Mouse (Mus musculus): ENCODE measurements around the gene Cacng2. TPM values are rescaled to one million over a fixed set of nuclear protein-coding genes. Genes with fewer than 3 reads are reported as not detected.
A peak's percentile ranks its signal among the peaks of the same experiment; 100 is the strongest.

Gene Cacng2
- polyA plus RNA-seq, 1 experiment from 2014 or later, result not detected

GRCm38 (mm10) chr15:77983391-77983790 is 136.4 kb downstream of the Cacng2 start:
- H3K36me3 ChIP-seq (ENCODE audit: insufficient read depth, low read length), result no peaks in the 10 kb centered on the region
- no peaks in the 10 kb centered on the region for H3K4me1 ChIP-seq (ENCODE audit: insufficient read depth, low read length)
- WGBS, result 22% methylated on average over 3 of the region's 3 CpGs
- H3K9me3 ChIP-seq (ENCODE audit: low read length), result no peaks in the 10 kb centered on the region
- ATAC-seq (ENCODE audit: low FRiP score, low TSS enrichment), result no peak
- no peak overlapping the region for H3K27ac ChIP-seq (ENCODE audit: low read length)
- peaks cover 3% of the 10 kb centered on the region; the same call in 1 of the 2 replicates for H3K27me3 ChIP-seq (ENCODE audit: insufficient read depth, low read length)
- no peak overlapping the region for H3K4me3 ChIP-seq (ENCODE audit: low read length)
- no peak overlapping the region for H3K4me2 ChIP-seq (replicated peaks; ENCODE audit: low read depth, low read length)
- H3K9ac ChIP-seq (replicated peaks; ENCODE audit: low read length), result no peak overlapping the region

- Histone ChIP-seq H3K27me3 (ENCODE audit: insufficient read depth, low read length) (peaks cover 3% of the 10 kb centered on the region; the same call in 1 of the 2 replicates), H3K9me3 (ENCODE audit: low read length) (no peaks in the 10 kb centered on the region), H3K27ac (ENCODE audit: low read length) (no peak overlapping the region), H3K9ac (replicated peaks; ENCODE audit: low read length) (no peak overlapping the region), H3K4me1 (ENCODE audit: insufficient read depth, low read length) (no peaks in the 10 kb centered on the region), H3K4me2 (replicated peaks; ENCODE audit: low read depth, low read length) (no peak overlapping the region), H3K36me3 (ENCODE audit: insufficient read depth, low read length) (no peaks in the 10 kb centered on the region), H3K4me3 (ENCODE audit: low read length) (no peak overlapping the region)
- no peak for ATAC-seq (ENCODE audit: low FRiP score, low TSS enrichment)
- WGBS, result 28% methylated on average over 18 of the region's 18 CpGs
Observed at GRCm38 (mm10) chr15:77982195-77982939, 137.5 kb downstream of the Cacng2 start.

GRCm38 (mm10) chr15:77981181-77981680 is 138.6 kb downstream of the Cacng2 start:
- no peaks in the 10 kb centered on the region for H3K36me3 ChIP-seq (ENCODE audit: insufficient read depth, low read length)
- no peak overlapping the region for H3K27ac ChIP-seq (ENCODE audit: low read length)
- H3K9me3 ChIP-seq (ENCODE audit: low read length), result no peaks in the 10 kb centered on the region
- no peak overlapping the region for H3K4me2 ChIP-seq (replicated peaks; ENCODE audit: low read depth, low read length)
- ATAC-seq (ENCODE audit: low FRiP score, low TSS enrichment), result no peak
- H3K4me1 ChIP-seq (ENCODE audit: insufficient read depth, low read length), result no peaks in the 10 kb centered on the region
- peaks cover 3% of the 10 kb centered on the region; the same call in 1 of the 2 replicates for H3K27me3 ChIP-seq (ENCODE audit: insufficient read depth, low read length)
- H3K9ac ChIP-seq (replicated peaks; ENCODE audit: low read length), result no peak overlapping the region
- no peak overlapping the region for H3K4me3 ChIP-seq (ENCODE audit: low read length)
- 56% methylated on average over 5 of the region's 5 CpGs for WGBS

GRCm38 (mm10) chr15:77979427-77979865 is 140.4 kb downstream of the Cacng2 start:
- Histone ChIP-seq H3K4me1 (ENCODE audit: insufficient read depth, low read length) (no peaks in the 10 kb centered on the region), H3K4me3 (ENCODE audit: low read length) (no peak overlapping the region), H3K27me3 (ENCODE audit: insufficient read depth, low read length) (peaks cover 2% of the 10 kb centered on the region; the same call in 1 of the 2 replicates), H3K36me3 (ENCODE audit: insufficient read depth, low read length) (no peaks in the 10 kb centered on the region), H3K4me2 (replicated peaks; ENCODE audit: low read depth, low read length) (no peak overlapping the region), H3K9ac (replicated peaks; ENCODE audit: low read length) (no peak overlapping the region), H3K27ac (ENCODE audit: low read length) (no peak overlapping the region), H3K9me3 (ENCODE audit: low read length) (no peaks in the 10 kb centered on the region)
- 85% methylated on average over 10 of the region's 10 CpGs for WGBS
- ATAC-seq (ENCODE audit: low FRiP score, low TSS enrichment), result no peak

- no peak for ATAC-seq (ENCODE audit: low FRiP score, low TSS enrichment)
- WGBS, result 61% methylated on average over 3 of the region's 3 CpGs
- Histone ChIP-seq H3K27me3 (ENCODE audit: insufficient read depth, low read length) (no peaks in the 10 kb centered on the region), H3K4me3 (ENCODE audit: low read length) (no peak overlapping the region), H3K27ac (ENCODE audit: low read length) (no peak overlapping the region), H3K9me3 (ENCODE audit: low read length) (no peaks in the 10 kb centered on the region), H3K9ac (replicated peaks; ENCODE audit: low read length) (no peak overlapping the region), H3K36me3 (ENCODE audit: insufficient read depth, low read length) (no peaks in the 10 kb centered on the region), H3K4me1 (ENCODE audit: insufficient read depth, low read length) (no peaks in the 10 kb centered on the region), H3K4me2 (replicated peaks; ENCODE audit: low read depth, low read length) (no peak overlapping the region)
Observed at GRCm38 (mm10) chr15:77977663-77978062, 142.2 kb downstream of the Cacng2 start.

- no peaks in the 10 kb centered on the region for H3K36me3 ChIP-seq (ENCODE audit: insufficient read depth, low read length)
- H3K4me3 ChIP-seq (ENCODE audit: low read length), result no peak overlapping the region
- H3K4me2 ChIP-seq (replicated peaks; ENCODE audit: low read depth, low read length), result no peak overlapping the region
- H3K27ac ChIP-seq (ENCODE audit: low read length), result no peak overlapping the region
- H3K9me3 ChIP-seq (ENCODE audit: low read length), result no peaks in the 10 kb centered on the region
- H3K9ac ChIP-seq (replicated peaks; ENCODE audit: low read length), result no peak overlapping the region
- 75% methylated on average over 6 of the region's 6 CpGs for WGBS
- H3K27me3 ChIP-seq (ENCODE audit: insufficient read depth, low read length), result no peaks in the 10 kb centered on the region
- no peak for ATAC-seq (ENCODE audit: low FRiP score, low TSS enrichment)
- peaks cover 11% of the 10 kb centered on the region for H3K4me1 ChIP-seq (ENCODE audit: insufficient read depth, low read length)
Observed at GRCm38 (mm10) chr15:77974165-77974841, 145.5 kb downstream of the Cacng2 start.

GRCm38 (mm10) chr15:77970470-77971292 is 149.1 kb downstream of the Cacng2 start, which contains the start of gene Eif3d:
Gene Eif3d (minus strand): TSS chr15:77970813.
- peaks cover 17% of the 10 kb centered on the region for H3K4me1 ChIP-seq (ENCODE audit: insufficient read depth, low read length)
- no peaks in the 10 kb centered on the region for H3K9me3 ChIP-seq (ENCODE audit: low read length)
- ATAC-seq (ENCODE audit: low FRiP score, low TSS enrichment), result peak; percentile 89
- H3K4me2 ChIP-seq (replicated peaks; ENCODE audit: low read depth, low read length), result peak within 1 kb of the TSS; percentile 91
- H3K27ac ChIP-seq (ENCODE audit: low read length), result peak within 1 kb of the TSS; percentile 100
- H3K36me3 ChIP-seq (ENCODE audit: insufficient read depth, low read length), result peaks cover 27% of the 10 kb centered on the region
- H3K4me3 ChIP-seq (ENCODE audit: low read length), result peak within 1 kb of the TSS; percentile 90
- H3K9ac ChIP-seq (replicated peaks; ENCODE audit: low read length), result peak within 1 kb of the TSS; percentile 96
- under 1% methylated on average over 72 of the region's 72 CpGs for WGBS
- H3K27me3 ChIP-seq (ENCODE audit: insufficient read depth, low read length), result no peaks in the 10 kb centered on the region

- H3K27me3 ChIP-seq (ENCODE audit: insufficient read depth, low read length), result no peaks in the 10 kb centered on the region
- peak overlapping the region; percentile 90 for H3K4me3 ChIP-seq (ENCODE audit: low read length)
- 2% methylated on average over 15 of the region's 15 CpGs for WGBS
- peaks cover 17% of the 10 kb centered on the region for H3K4me1 ChIP-seq (ENCODE audit: insufficient read depth, low read length)
- peak overlapping the region; percentile 100 for H3K27ac ChIP-seq (ENCODE audit: low read length)
- H3K9me3 ChIP-seq (ENCODE audit: low read length), result no peaks in the 10 kb centered on the region
- peaks cover 34% of the 10 kb centered on the region for H3K36me3 ChIP-seq (ENCODE audit: insufficient read depth, low read length)
- ATAC-seq (ENCODE audit: low FRiP score, low TSS enrichment), result peak; percentile 71
- peak overlapping the region; percentile 93 for H3K9ac ChIP-seq (replicated peaks; ENCODE audit: low read length)
- peak overlapping the region; percentile 91 for H3K4me2 ChIP-seq (replicated peaks; ENCODE audit: low read depth, low read length)
Observed at GRCm38 (mm10) chr15:77969940-77970469, 149.8 kb downstream of the Cacng2 start.

- ATAC-seq (ENCODE audit: low FRiP score, low TSS enrichment), result no peak
Observed at GRCm38 (mm10) chr15:77965117-77965528, 154.7 kb downstream of the Cacng2 start.

More at GRCm38 (mm10) chr15:77965117-77965528, 154.7 kb downstream of the Cacng2 start:
- Histone ChIP-seq H3K4me3 (ENCODE audit: low read length) (no peak overlapping the region), H3K27ac (ENCODE audit: low read length) (no peak overlapping the region), H3K27me3 (ENCODE audit: insufficient read depth, low read length) (no peaks in the 10 kb centered on the region), H3K9me3 (ENCODE audit: low read length) (no peaks in the 10 kb centered on the region), H3K4me1 (ENCODE audit: insufficient read depth, low read length) (peaks cover 11% of the 10 kb centered on the region), H3K36me3 (ENCODE audit: insufficient read depth, low read length) (peaks cover 82% of the 10 kb centered on the region), H3K4me2 (replicated peaks; ENCODE audit: low read depth, low read length) (no peak overlapping the region), H3K9ac (replicated peaks; ENCODE audit: low read length) (no peak overlapping the region)
- WGBS, result 87% methylated on average over 9 of the region's 9 CpGs

Data from kidney, embryonic 16.5 days (tissue).